Mouse (Mus musculus) hindbrain, embryonic 16.5 days (tissue): ENCODE results near the gene Slc6a5. TPM values are rescaled to one million over a fixed set of nuclear protein-coding genes. Genes with fewer than 3 reads are reported as not detected.

ENCODE experiments used
- ATAC-seq: fragments of 200-750 bp; cut with Nextera tagmentation; 2 replicates; pipeline ENCODE4 v1.8.0; 2017; ENCODE audit warnings: moderate TSS enrichment, moderate library complexity
- H3K27ac ChIP-seq: fragments of 300-500 bp; sonication (generic); 2 replicates; pipeline ENCODE4 v1.5.1; 2014; ENCODE audit warnings: low read depth, mild to moderate bottlenecking, control low read depth, low read length, moderate library complexity
- H3K27me3 ChIP-seq: fragments of 300-500 bp; sonication (generic); replicated peaks from 2 replicates; pipeline ENCODE4 v1.6.1; 2014; ENCODE audit warnings: low read length; ENCODE audit not compliant: control insufficient read depth, insufficient read depth
- H3K36me3 ChIP-seq: fragments of 300-500 bp; sonication (generic); 2 replicates; pipeline ENCODE4 v1.6.1; 2014; ENCODE audit warnings: mild to moderate bottlenecking, low read length, moderate library complexity, mixed read lengths; ENCODE audit not compliant: control insufficient read depth, insufficient read depth
- H3K4me1 ChIP-seq: fragments of 300-500 bp; sonication (generic); 2 replicates; pipeline ENCODE4 v1.6.1; 2014; ENCODE audit warnings: low read depth, low read length; ENCODE audit not compliant: control insufficient read depth, insufficient read depth
- H3K4me2 ChIP-seq: fragments of 300-500 bp; sonication (generic); 2 replicates; pipeline ENCODE4 v1.6.1; 2014; ENCODE audit warnings: mild to moderate bottlenecking, low read length, control low read depth, moderate library complexity
- H3K4me3 ChIP-seq: fragments of 300-500 bp; sonication (generic); 2 replicates; pipeline ENCODE4 v1.5.1; 2014; ENCODE audit warnings: mild to moderate bottlenecking, low read length, control low read depth, moderate library complexity
- H3K9ac ChIP-seq: fragments of 300-500 bp; sonication (generic); 2 replicates; pipeline ENCODE4 v1.6.1; 2014; ENCODE audit warnings: low read depth, mild to moderate bottlenecking, control low read depth, low read length, moderate library complexity
- H3K9me3 ChIP-seq: fragments of 300-500 bp; sonication (generic); 2 replicates; pipeline ENCODE4 v1.6.1; 2014; ENCODE audit warnings: mild to moderate bottlenecking, low read length, moderate library complexity; ENCODE audit not compliant: control insufficient read depth
- WGBS: fragments of 180-500 bp; shearing (Covaris S2); extraction: QIAGEN DNeasy Blood & Tissue Kit; methylation state at CpG from one replicate; pipeline ENCODE4 v1.1.7; 2014; 5-methylcytosine and 5-hydroxymethylcytosine counted together
- polyA plus RNA-seq: library from polyadenylated mRNA; unstranded; fragments of >200 nt; fragmentation: Nextera tagmentation; extraction: Ambion mirVana; gene quantifications from 2 replicates; pipeline ENCODE4 v1.2.1, GENCODE M21; 2015

Slc6a5 gene
- polyA plus RNA-seq, 1 experiment from 2014 or later: 15.7 TPM

- 16% methylated on average over 16 of the region's 16 CpGs for WGBS
- peak overlapping the region; percentile 79 for H3K27ac ChIP-seq
- no peak overlapping the region; the same call in 1 of the 2 replicates for H3K9ac ChIP-seq
- no peaks in the 10 kb centered on the region for H3K9me3 ChIP-seq
- H3K4me2 ChIP-seq: peak overlapping the region; percentile 4; the same call in 1 of the 2 replicates
- no peaks in the 10 kb centered on the region for H3K36me3 ChIP-seq
- H3K4me3 ChIP-seq: no peak overlapping the region
- no peaks in the 10 kb centered on the region for H3K27me3 ChIP-seq
- peak; percentile 77 for ATAC-seq
- H3K4me1 ChIP-seq: peaks cover 16% of the 10 kb centered on the region
Observed at GRCm38 (mm10) chr7:49882694-49883389, 27.1 kb upstream of the Slc6a5 start.

GRCm38 (mm10) chr7:49887776-49888390 is 22.1 kb upstream of the Slc6a5 start:
- H3K4me3 ChIP-seq: no peak overlapping the region
- H3K36me3 ChIP-seq: no peaks in the 10 kb centered on the region

GRCm38 (mm10) chr7:49894786-49895185 is 15.2 kb upstream of the Slc6a5 start:
- Histone ChIP-seq H3K27ac (no peak overlapping the region), H3K4me3 (no peak overlapping the region), H3K9ac (no peak overlapping the region), H3K4me2 (no peak overlapping the region), H3K36me3 (no peaks in the 10 kb centered on the region), H3K9me3 (no peaks in the 10 kb centered on the region), H3K4me1 (no peaks in the 10 kb centered on the region), H3K27me3 (no peaks in the 10 kb centered on the region)
- no peak for ATAC-seq
- WGBS: 83% methylated on average over 2 of the region's 2 CpGs

More at GRCm38 (mm10) chr7:49887776-49888390, 22.1 kb upstream of the Slc6a5 start:
- Histone ChIP-seq H3K27me3 (no peaks in the 10 kb centered on the region), H3K27ac (no peak overlapping the region), H3K9ac (no peak overlapping the region), H3K4me1 (peaks cover 3% of the 10 kb centered on the region), H3K4me2 (no peak overlapping the region), H3K9me3 (no peaks in the 10 kb centered on the region)
- ATAC-seq: no peak
- 82% methylated on average over 2 of the region's 2 CpGs for WGBS

- Histone ChIP-seq H3K27me3 (no peaks in the 10 kb centered on the region), H3K4me3 (no peak overlapping the region), H3K9ac (no peak overlapping the region), H3K9me3 (no peaks in the 10 kb centered on the region), H3K27ac (no peak overlapping the region), H3K4me1 (no peaks in the 10 kb centered on the region), H3K4me2 (no peak overlapping the region), H3K36me3 (no peaks in the 10 kb centered on the region)
- no peak for ATAC-seq
- WGBS: 89% methylated on average over 6 of the region's 6 CpGs
Observed at GRCm38 (mm10) chr7:49895296-49895695, 14.7 kb upstream of the Slc6a5 start.

- no peak for ATAC-seq
- Histone ChIP-seq H3K4me2 (no peak overlapping the region), H3K4me3 (no peak overlapping the region), H3K27ac (no peak overlapping the region), H3K4me1 (no peaks in the 10 kb centered on the region; the same call in 1 of the 2 replicates), H3K9me3 (no peaks in the 10 kb centered on the region), H3K27me3 (peaks cover 5% of the 10 kb centered on the region), H3K36me3 (no peaks in the 10 kb centered on the region), H3K9ac (no peak overlapping the region)
- 24% methylated on average over 9 of the region's 9 CpGs for WGBS
Observed at GRCm38 (mm10) chr7:49902003-49902552, 7.9 kb upstream of the Slc6a5 start.

- peaks cover 18% of the 10 kb centered on the region for H3K27me3 ChIP-seq
- 0 out of 2 replicates have a peak overlapping the region, but pooled peaks have one; percentile 5 for H3K9ac ChIP-seq
- 2% methylated on average over 28 of the region's 28 CpGs for WGBS
- H3K36me3 ChIP-seq: no peaks in the 10 kb centered on the region
- ATAC-seq: peak; percentile 50; the same call in 1 of the 2 replicates
- H3K4me3 ChIP-seq: peak overlapping the region; percentile 10; the same call in 1 of the 2 replicates
- no peaks in the 10 kb centered on the region for H3K9me3 ChIP-seq
- H3K4me1 ChIP-seq: peaks cover 7% of the 10 kb centered on the region
- peak overlapping the region; percentile 22 for H3K4me2 ChIP-seq
- peak overlapping the region; percentile 71 for H3K27ac ChIP-seq
Observed at GRCm38 (mm10) chr7:49907191-49908171, 2.5 kb upstream of the Slc6a5 start.

GRCm38 (mm10) chr7:49908181-49908855 is 1.6 kb upstream of the Slc6a5 start:
- no peak overlapping the region; the same call in 1 of the 2 replicates for H3K9ac ChIP-seq

GRCm38 (mm10) chr7:49908990-49909411 is 945 bp upstream of the Slc6a5 start:
- H3K9ac ChIP-seq: peak overlapping the region; percentile 50; the same call in 1 of the 2 replicates

More at GRCm38 (mm10) chr7:49908181-49908855, 1.6 kb upstream of the Slc6a5 start:
- peak overlapping the region; percentile 71 for H3K27ac ChIP-seq
- WGBS: under 1% methylated on average over 24 of the region's 24 CpGs
- peaks cover 23% of the 10 kb centered on the region for H3K27me3 ChIP-seq
- peak overlapping the region; percentile 22 for H3K4me2 ChIP-seq
- ATAC-seq: peak; percentile 52; the same call in 1 of the 2 replicates
- no peaks in the 10 kb centered on the region for H3K36me3 ChIP-seq
- H3K4me1 ChIP-seq: peaks cover 7% of the 10 kb centered on the region
- H3K4me3 ChIP-seq: peak overlapping the region; percentile 10; the same call in 1 of the 2 replicates
- H3K9me3 ChIP-seq: no peaks in the 10 kb centered on the region

More at GRCm38 (mm10) chr7:49908990-49909411, 945 bp upstream of the Slc6a5 start:
- no peak for ATAC-seq
- H3K27me3 ChIP-seq: peaks cover 29% of the 10 kb centered on the region
- peaks cover 7% of the 10 kb centered on the region for H3K4me1 ChIP-seq
- peak overlapping the region; percentile 22 for H3K4me2 ChIP-seq
- H3K9me3 ChIP-seq: no peaks in the 10 kb centered on the region
- no peaks in the 10 kb centered on the region for H3K36me3 ChIP-seq
- H3K4me3 ChIP-seq: peak overlapping the region; percentile 3; the same call in 1 of the 2 replicates
- WGBS: 1% methylated on average over 25 of the region's 26 CpGs
- H3K27ac ChIP-seq: peak overlapping the region; percentile 71
